Mouse (Mus musculus) central nervous system, embryonic 14 days (tissue): ENCODE measurements around the gene Rad9b. TPM values are rescaled to one million over a fixed set of nuclear protein-coding genes. Genes with fewer than 3 reads are reported as not detected.

Source experiments
- polyA plus RNA-seq: library from polyadenylated mRNA; depleted of rRNA; stranded (reverse); fragments of >200 nt; gene quantifications from 2 replicates; pipeline ENCODE4 v1.2.3, GENCODE M21; 2012; rRNA removed

Gene Rad9b
- polyA plus RNA-seq = 21.7 and 22.8 TPM in 2 replicates

GRCm38 (mm10) chr5:122353807-122354491, at the start of gene Rad9b, which contains the start of gene Vps29:
Rad9b (minus strand) TSS chr5:122354233.
Vps29 (plus strand) TSS chr5:122354369.

GRCm38 (mm10) chr5:122391786-122392180, 37.8 kb upstream of the Rad9b start, which contains the start of gene Arpc3:
Arpc3 (plus strand) TSS chr5:122391878.

GRCm38 (mm10) chr5:122372192-122372769, 18.2 kb upstream of the Rad9b start, which contains the start of gene Fam216a:
Fam216a (minus strand) TSS chr5:122372364.

GRCm38 (mm10) chr5:122371591-122372191, 17.7 kb upstream of the Rad9b start, which contains the start of gene Gpn3:
Gpn3 (plus strand) TSS chr5:122371876.

GRCm38 (mm10) chr5:122284183-122285028, 69.6 kb downstream of the Rad9b start, which contains the start of gene Pptc7:
Pptc7 (plus strand) TSS chr5:122284365.

Other genes starting within 250 kb of the Rad9b start
- 0.12 and 0.19 TPM in 2 replicates for gene Ccdc63, start 213.4 kb downstream of the Rad9b start, polyA plus RNA-seq
- gene Ppp1cc, start 196.0 kb downstream of the Rad9b start, polyA plus RNA-seq = 311 and 378 TPM in 2 replicates
- 2.2 and 3.1 TPM in 2 replicates for gene Hvcn1, start 147.4 kb downstream of the Rad9b start, polyA plus RNA-seq
- gene Tctn1, start 89.8 kb downstream of the Rad9b start, polyA plus RNA-seq = 36.5 and 38.8 TPM in 2 replicates
- 11.9 and 14.2 TPM in 2 replicates for gene Pptc7, start 69.9 kb downstream of the Rad9b start, polyA plus RNA-seq
- gene Vps29, start 136 bp upstream of the Rad9b start, polyA plus RNA-seq = 153 and 155 TPM in 2 replicates
- 50.6 and 51.6 TPM in 2 replicates for gene Gpn3, start 17.6 kb upstream of the Rad9b start, polyA plus RNA-seq
- 125 and 136 TPM in 2 replicates for gene Fam216a, start 18.1 kb upstream of the Rad9b start, polyA plus RNA-seq
- gene Arpc3, start 37.6 kb upstream of the Rad9b start, polyA plus RNA-seq = 318 and 379 TPM in 2 replicates
- gene Anapc7, start 67.5 kb upstream of the Rad9b start, polyA plus RNA-seq = 51.0 and 54.3 TPM in 2 replicates
- 102 and 113 TPM in 2 replicates for gene Atp2a2, start 148.0 kb upstream of the Rad9b start, polyA plus RNA-seq